Mouse (Mus musculus): Measurements from ENCODE around the gene Ptger2. TPM values are rescaled to one million over a fixed set of nuclear protein-coding genes. Genes with fewer than 3 reads are reported as not detected.

Gene Ptger2
- polyA plus RNA-seq, 1 experiment from 2014 or later: 0.64 TPM

DNA sequence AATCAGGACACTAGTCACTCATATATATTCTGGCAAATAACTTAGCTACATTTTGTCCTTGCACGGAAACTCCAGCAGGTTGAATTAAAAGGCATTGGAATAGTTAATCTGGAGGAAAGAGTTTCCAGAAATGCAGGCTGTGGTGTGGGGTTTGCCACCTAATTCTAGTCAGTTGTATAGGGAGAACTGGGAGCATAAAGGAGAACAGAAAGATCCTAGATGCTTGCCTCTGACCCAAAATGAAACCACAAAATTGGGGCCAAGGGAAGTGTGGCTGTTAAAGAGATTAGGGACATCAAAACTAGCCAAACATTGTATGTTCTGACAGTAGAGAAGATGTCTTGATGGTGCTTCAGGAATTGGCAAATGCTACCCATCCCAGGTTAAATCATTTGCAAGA lies 48.6 kb downstream of the Ptger2 start:
- H3K9ac ChIP-seq (ENCODE audit: low read depth, low read length): no peak overlapping the region
- 59% methylated on average over 1 of the region's 1 CpGs for WGBS (ENCODE audit: insufficient replicate concordance)
- ATAC-seq (ENCODE audit: low read depth): no peak
- H3K4me3 ChIP-seq (ENCODE audit: low read depth, low read length): no peak overlapping the region
- H3K4me2 ChIP-seq (ENCODE audit: low read depth, low read length): no peak overlapping the region
- no peak overlapping the region for H3K27ac ChIP-seq (ENCODE audit: low read length)
- H3K4me1 ChIP-seq (ENCODE audit: control insufficient read depth, low read depth, low read length): no peaks in the 10 kb centered on the region; the same call in 1 of the 2 replicates
- H3K36me3 ChIP-seq (ENCODE audit: control insufficient read depth, insufficient read depth): no peaks in the 10 kb centered on the region
- no peaks in the 10 kb centered on the region for H3K9me3 ChIP-seq (replicated peaks; ENCODE audit: control insufficient read depth, low read length)
- no peaks in the 10 kb centered on the region for H3K27me3 ChIP-seq (ENCODE audit: control insufficient read depth, insufficient read depth, low read depth, low read length)

DNA sequence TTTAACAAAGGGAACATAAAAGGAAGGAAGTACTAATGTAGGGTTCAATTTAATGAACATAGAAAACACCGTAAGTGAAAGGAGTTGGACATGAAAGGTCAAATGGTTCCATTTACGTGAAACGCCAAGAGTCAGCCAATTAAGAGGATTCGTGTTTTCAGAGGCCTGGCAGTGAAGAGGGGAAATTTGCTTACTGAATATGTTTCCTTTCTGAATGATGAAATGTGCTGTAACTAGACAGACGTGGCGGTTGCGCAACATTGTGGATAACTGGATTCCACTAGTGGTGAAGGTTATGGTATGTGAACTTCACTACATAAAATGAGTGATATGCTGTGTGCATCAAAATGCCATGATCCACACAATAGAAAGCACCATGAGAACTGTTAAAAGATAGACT lies 50.1 kb downstream of the Ptger2 start:
- no peak for ATAC-seq (ENCODE audit: low read depth)
- H3K27me3 ChIP-seq (ENCODE audit: control insufficient read depth, insufficient read depth, low read depth, low read length): no peaks in the 10 kb centered on the region
- no peak overlapping the region for H3K27ac ChIP-seq (ENCODE audit: low read length)
- no peaks in the 10 kb centered on the region for H3K36me3 ChIP-seq (ENCODE audit: control insufficient read depth, insufficient read depth)
- no peaks in the 10 kb centered on the region; the same call in 1 of the 2 replicates for H3K4me1 ChIP-seq (ENCODE audit: control insufficient read depth, low read depth, low read length)
- no peak overlapping the region for H3K9ac ChIP-seq (ENCODE audit: low read depth, low read length)
- H3K9me3 ChIP-seq (replicated peaks; ENCODE audit: control insufficient read depth, low read length): no peaks in the 10 kb centered on the region
- H3K4me3 ChIP-seq (ENCODE audit: low read depth, low read length): no peak overlapping the region
- 62% methylated on average over 7 of the region's 7 CpGs for WGBS (ENCODE audit: insufficient replicate concordance)
- H3K4me2 ChIP-seq (ENCODE audit: low read depth, low read length): no peak overlapping the region

DNA sequence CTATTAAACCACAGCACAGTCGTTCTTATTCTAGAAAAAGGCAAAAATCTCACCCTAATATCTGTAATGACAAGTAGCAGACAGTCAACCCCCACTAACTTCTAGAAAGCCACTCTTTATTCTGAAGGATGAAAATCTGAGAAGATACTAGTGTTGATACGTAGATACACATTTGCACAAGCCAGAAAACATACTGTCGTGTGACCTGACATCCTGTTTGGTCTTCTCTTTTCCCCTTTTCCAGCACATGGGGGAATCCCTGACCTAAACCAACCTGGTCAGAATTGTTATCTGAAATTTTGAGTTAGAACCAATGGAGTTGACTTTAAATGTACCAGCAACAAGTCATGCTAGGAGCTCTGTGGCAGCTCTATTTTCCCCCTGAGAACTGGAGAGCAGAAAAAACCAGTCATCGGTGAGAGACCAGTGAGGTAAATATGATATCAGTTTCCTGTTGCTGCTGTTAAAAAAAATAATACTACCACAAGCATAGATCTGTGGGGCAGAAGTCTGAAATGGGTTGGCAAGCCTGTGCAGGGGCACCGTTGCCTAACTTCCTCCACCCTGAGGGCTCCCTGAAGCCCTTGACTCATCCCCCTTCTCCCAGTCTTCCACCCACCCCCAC lies 53.0 kb downstream of the Ptger2 start:
- H3K36me3 ChIP-seq (ENCODE audit: control insufficient read depth, insufficient read depth): no peaks in the 10 kb centered on the region
- H3K27me3 ChIP-seq (ENCODE audit: control insufficient read depth, insufficient read depth, low read depth, low read length): no peaks in the 10 kb centered on the region
- H3K4me1 ChIP-seq (ENCODE audit: control insufficient read depth, low read depth, low read length): no peaks in the 10 kb centered on the region; the same call in 1 of the 2 replicates
- no peak overlapping the region for H3K9ac ChIP-seq (ENCODE audit: low read depth, low read length)
- 27% methylated on average over 5 of the region's 5 CpGs for WGBS (ENCODE audit: insufficient replicate concordance)
- no peak overlapping the region for H3K27ac ChIP-seq (ENCODE audit: low read length)
- no peak overlapping the region for H3K4me2 ChIP-seq (ENCODE audit: low read depth, low read length)
- no peaks in the 10 kb centered on the region for H3K9me3 ChIP-seq (replicated peaks; ENCODE audit: control insufficient read depth, low read length)
- no peak for ATAC-seq (ENCODE audit: low read depth)
- H3K4me3 ChIP-seq (ENCODE audit: low read depth, low read length): no peak overlapping the region

DNA sequence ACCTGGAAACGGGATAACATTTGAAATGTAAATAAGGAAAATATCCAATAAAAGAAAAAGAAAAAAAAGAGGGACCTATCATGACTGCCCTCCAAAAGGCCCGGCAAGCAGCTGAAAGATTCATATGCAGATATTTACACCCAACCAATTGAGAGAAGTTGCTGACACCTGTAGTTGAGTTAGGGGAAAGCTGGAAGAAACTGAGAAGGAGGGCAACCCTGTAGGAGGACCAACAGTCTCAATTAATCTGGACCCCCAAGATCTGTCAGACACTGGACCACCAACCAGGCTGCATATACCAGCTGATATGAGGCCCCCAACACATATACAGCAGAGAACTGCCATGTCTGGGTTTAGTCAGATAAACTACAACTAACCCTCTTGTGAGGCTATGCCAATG lies 60.1 kb downstream of the Ptger2 start:
- WGBS (ENCODE audit: insufficient replicate concordance): 47% methylated on average over 2 of the region's 2 CpGs
- Histone ChIP-seq H3K36me3 (ENCODE audit: control insufficient read depth, insufficient read depth) (no peaks in the 10 kb centered on the region), H3K27me3 (ENCODE audit: control insufficient read depth, insufficient read depth, low read depth, low read length) (no peaks in the 10 kb centered on the region), H3K9me3 (replicated peaks; ENCODE audit: control insufficient read depth, low read length) (no peaks in the 10 kb centered on the region), H3K4me3 (ENCODE audit: low read depth, low read length) (no peak overlapping the region), H3K4me2 (ENCODE audit: low read depth, low read length) (no peak overlapping the region), H3K27ac (ENCODE audit: low read length) (no peak overlapping the region), H3K4me1 (ENCODE audit: control insufficient read depth, low read depth, low read length) (no peaks in the 10 kb centered on the region), H3K9ac (ENCODE audit: low read depth, low read length) (no peak overlapping the region)
- ATAC-seq (ENCODE audit: low read depth): no peak

DNA sequence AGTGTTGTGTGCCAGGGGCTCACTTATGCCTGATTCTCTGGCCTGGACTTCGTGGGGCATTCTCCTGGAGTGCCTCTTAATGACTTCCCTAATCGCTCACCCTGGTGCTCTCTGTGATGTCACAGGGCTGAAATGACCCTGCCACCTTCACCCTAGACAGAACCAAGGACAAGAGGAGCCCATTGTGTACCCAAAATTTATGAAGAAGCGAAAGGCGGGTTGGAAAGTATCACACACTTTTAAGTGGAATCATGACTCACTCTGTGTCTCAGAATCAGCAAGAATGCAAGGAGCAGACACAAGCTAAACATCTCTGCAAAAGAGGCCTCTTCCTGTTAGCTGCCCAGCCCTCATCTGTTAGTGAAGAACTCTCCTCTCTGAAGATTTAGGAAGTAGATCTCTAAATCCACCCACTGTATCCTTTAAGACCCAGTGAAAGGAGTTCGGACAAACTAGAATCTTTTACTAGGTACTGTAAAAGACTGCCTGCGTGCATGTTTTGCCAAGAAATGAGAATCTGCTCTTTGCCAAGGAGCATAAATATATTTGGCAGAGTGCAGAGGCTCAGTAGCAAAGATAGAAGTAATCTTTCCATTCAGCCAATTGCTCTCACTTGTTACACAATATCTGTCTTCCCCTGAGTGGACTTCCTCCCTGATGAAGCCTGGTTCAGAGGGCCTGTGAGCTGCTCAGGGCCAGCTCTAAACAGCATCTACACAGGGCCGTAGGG lies 61.9 kb downstream of the Ptger2 start:
- Histone ChIP-seq H3K4me1 (ENCODE audit: control insufficient read depth, low read depth, low read length) (no peaks in the 10 kb centered on the region), H3K4me2 (ENCODE audit: low read depth, low read length) (no peak overlapping the region), H3K4me3 (ENCODE audit: low read depth, low read length) (no peak overlapping the region), H3K27ac (ENCODE audit: low read length) (peak overlapping the region; percentile 26), H3K36me3 (ENCODE audit: control insufficient read depth, insufficient read depth) (no peaks in the 10 kb centered on the region), H3K9ac (ENCODE audit: low read depth, low read length) (no peak overlapping the region), H3K27me3 (ENCODE audit: control insufficient read depth, insufficient read depth, low read depth, low read length) (no peaks in the 10 kb centered on the region), H3K9me3 (replicated peaks; ENCODE audit: control insufficient read depth, low read length) (no peaks in the 10 kb centered on the region)
- peak; percentile 51; the same call in 1 of the 2 replicates for ATAC-seq (ENCODE audit: low read depth)
- 20% methylated on average over 7 of the region's 7 CpGs for WGBS (ENCODE audit: insufficient replicate concordance)

DNA sequence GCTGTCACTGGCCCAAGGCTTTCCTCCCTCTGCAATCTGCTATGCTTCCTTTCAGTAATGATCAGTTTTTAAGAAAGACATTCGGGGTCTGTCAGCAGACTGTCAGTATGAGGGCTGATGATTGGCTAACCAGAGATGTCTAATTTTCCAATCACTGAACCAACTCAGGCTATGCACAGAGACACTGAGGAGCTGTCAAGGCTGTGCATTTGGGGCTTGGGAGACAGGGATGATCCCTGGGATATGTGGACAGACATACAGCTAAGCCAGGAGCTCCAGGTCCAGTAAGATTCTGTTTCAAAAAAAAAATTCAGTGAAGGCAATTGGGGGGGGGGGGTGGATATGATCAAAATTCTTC lies 62.4 kb downstream of the Ptger2 start:
- Histone ChIP-seq H3K27me3 (ENCODE audit: control insufficient read depth, insufficient read depth, low read depth, low read length) (no peaks in the 10 kb centered on the region), H3K9ac (ENCODE audit: low read depth, low read length) (no peak overlapping the region), H3K4me1 (ENCODE audit: control insufficient read depth, low read depth, low read length) (no peaks in the 10 kb centered on the region), H3K27ac (ENCODE audit: low read length) (0 out of 2 replicates have a peak overlapping the region, but pooled peaks have one; percentile 23), H3K9me3 (replicated peaks; ENCODE audit: control insufficient read depth, low read length) (no peaks in the 10 kb centered on the region), H3K4me2 (ENCODE audit: low read depth, low read length) (no peak overlapping the region), H3K4me3 (ENCODE audit: low read depth, low read length) (no peak overlapping the region), H3K36me3 (ENCODE audit: control insufficient read depth, insufficient read depth) (no peaks in the 10 kb centered on the region)
- no peak for ATAC-seq (ENCODE audit: low read depth)
- WGBS (ENCODE audit: insufficient replicate concordance): 21% methylated on average over 1 of the region's 1 CpGs

DNA sequence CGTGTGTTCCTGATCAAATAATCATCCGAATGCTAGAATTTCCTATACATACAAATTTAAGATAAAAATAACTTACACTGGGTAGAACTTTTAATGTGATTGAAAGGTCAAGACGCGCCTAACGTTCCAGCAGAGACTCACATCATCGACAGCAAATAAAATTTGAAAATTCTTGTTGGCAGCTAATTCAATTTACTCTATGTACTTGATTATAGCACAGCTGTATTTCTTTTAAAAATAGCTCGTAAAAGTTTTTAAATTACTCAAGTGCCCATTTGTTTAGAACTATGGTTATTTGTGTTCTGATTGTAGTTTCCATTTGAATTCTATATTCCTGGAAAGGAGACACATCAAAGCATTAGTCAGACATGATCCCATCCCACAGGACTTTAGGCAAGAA lies 63.1 kb downstream of the Ptger2 start:
- H3K4me2 ChIP-seq (ENCODE audit: low read depth, low read length): no peak overlapping the region
- WGBS (ENCODE audit: insufficient replicate concordance): 66% methylated on average over 7 of the region's 7 CpGs
- no peaks in the 10 kb centered on the region for H3K4me1 ChIP-seq (ENCODE audit: control insufficient read depth, low read depth, low read length)
- no peaks in the 10 kb centered on the region for H3K9me3 ChIP-seq (replicated peaks; ENCODE audit: control insufficient read depth, low read length)
- no peak for ATAC-seq (ENCODE audit: low read depth)
- H3K36me3 ChIP-seq (ENCODE audit: control insufficient read depth, insufficient read depth): no peaks in the 10 kb centered on the region
- H3K9ac ChIP-seq (ENCODE audit: low read depth, low read length): no peak overlapping the region
- H3K27me3 ChIP-seq (ENCODE audit: control insufficient read depth, insufficient read depth, low read depth, low read length): no peaks in the 10 kb centered on the region
- H3K4me3 ChIP-seq (ENCODE audit: low read depth, low read length): no peak overlapping the region
- no peak overlapping the region for H3K27ac ChIP-seq (ENCODE audit: low read length)

MicroRNAs encoded within 50 kb of the gene (microRNA counts, 519-probe panel; counts per million panel counts)
- microRNA mmu-miR-327: 60.7 counts per million

Small RNA genes within 50 kb of the gene (microRNA-seq; reads per million reads assigned to microRNA genes)
- not detected for gene Mir327

Other genes starting within 250 kb of the Ptger2 start
- not detected in 2 replicates for gene Gm8267, start 237.9 kb upstream of the Ptger2 start, polyA plus RNA-seq (2015; fragmentation: Nextera tagmentation; extraction: Ambion mirVana)
- gene Ptgdr, start 128.8 kb upstream of the Ptger2 start, polyA plus RNA-seq (2015; fragmentation: Nextera tagmentation; extraction: Ambion mirVana): not detected in 2 replicates
- gene Gpr137c, start 231.5 kb downstream of the Ptger2 start, polyA plus RNA-seq (2015; fragmentation: Nextera tagmentation; extraction: Ambion mirVana): 0.11 and 0.19 TPM in 2 replicates
- 2.6 and 3.2 TPM in 2 replicates for gene Txndc16, start 232.1 kb downstream of the Ptger2 start, polyA plus RNA-seq (2015; fragmentation: Nextera tagmentation; extraction: Ambion mirVana)